Mouse (Mus musculus): Measurements from ENCODE around the gene Rpgrip1l.
A peak's percentile ranks its signal among the peaks of the same experiment; 100 is the strongest.

Gene Rpgrip1l

DNA sequence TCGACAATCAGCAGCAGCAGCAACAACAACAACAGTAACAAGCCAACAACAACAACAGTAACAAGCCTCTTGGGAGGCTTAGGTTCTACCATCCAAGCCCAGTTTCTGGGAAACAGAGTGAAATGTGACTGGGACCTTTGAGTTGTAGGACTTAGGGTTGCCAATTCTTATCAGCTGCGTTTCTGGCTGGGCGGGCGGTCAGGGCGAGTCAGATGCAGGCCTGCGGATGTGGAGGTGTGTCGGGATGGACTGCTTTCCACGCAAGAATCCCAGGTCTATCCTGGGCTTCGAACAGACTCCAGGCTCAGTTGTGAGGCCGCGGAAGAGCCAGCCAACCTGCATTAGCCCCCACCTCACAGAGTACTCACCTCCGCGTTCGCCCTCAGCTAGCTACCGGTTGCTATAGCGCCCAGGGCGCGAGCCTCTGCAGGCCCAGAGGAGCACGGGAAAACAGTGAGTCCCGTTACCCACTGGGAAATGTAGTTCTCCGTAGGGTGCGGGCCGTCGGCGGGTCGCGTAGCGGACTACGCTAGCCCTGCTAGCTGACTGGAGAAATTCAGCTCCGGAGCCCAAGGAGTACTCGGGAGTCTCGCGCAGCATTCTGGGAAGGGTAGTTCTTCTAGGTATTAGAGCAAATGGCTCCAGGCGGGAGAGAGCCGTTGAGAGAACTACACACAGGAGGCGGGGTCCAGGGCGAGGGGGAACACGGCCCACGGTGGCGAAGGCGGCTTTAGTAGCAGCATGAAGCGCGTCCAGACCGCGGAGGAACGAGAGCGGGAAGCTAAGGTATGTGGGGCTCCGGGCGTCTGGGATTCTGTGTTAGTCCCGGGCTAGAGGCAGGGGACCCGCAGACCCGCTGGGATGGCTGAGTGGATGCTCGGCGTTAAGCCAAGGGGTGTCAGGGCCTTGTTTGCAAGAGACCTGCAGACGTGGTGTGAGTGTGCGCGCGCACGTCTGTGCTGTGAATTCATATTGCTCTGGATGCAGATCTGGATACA lies at the start of gene Rpgrip1l, which contains the start of gene Fto:
Gene Rpgrip1l (minus strand): TSS at position 428 of the 998 bp plus-strand sequence.
Gene Fto (plus strand): TSS at position 691 of the 998 bp plus-strand sequence.
- peak; percentile 96 for DNase-seq

DNA sequence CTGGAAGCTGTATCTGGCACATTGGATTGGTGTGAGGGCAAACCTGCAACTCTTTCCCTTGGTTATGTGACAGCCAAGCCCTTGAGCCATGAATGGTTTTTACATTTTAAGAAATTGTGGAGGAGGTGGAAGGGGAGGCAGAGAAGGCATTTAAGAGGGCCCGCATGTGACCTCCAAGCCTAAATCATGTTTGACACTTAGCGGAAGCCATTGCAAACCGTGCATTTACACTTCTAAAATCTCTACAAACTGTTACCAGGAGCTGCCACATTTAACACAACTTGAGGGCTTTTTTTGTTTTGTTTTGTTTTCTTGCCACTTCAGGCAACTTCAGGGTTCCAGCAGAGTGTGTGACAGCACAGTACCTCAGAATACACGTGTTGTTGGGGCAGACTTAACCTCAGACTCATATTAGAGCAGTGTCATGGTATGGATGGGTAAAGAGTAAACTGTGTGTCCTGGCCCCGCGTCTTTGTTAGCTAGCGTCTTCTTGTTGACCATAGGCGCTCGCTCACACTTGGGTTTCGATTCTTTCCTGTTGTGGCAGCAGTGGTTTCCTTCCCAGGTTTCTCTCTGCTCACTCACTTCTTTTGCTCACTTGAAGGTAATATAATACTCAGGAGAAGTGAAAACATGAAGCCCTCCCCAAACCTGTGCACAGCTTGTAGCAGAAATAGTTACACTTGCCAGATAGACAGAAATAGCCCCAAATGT lies 47.7 kb upstream of the Rpgrip1l start:
- no peak for DNase-seq

DNA sequence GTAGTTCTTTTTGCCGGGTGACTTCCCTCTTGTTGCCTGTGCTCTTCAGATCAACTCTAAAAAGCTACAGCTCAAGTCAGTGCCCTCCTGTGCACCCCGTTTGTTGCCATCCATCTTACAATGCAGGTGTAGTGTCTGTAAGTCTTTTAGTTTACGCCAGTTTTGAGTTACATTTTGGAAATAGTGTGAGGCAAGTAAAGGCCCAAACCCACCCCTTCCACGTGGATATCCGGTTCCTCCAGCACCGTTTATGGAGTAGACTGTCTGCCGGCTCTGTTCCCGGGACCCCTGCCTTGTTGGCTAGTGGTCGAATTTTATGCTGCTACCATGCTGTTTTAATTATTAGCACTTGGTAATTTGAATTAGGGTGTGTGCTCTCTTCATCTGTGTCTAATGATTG lies 46.4 kb upstream of the Rpgrip1l start:
- no peak for DNase-seq

DNA sequence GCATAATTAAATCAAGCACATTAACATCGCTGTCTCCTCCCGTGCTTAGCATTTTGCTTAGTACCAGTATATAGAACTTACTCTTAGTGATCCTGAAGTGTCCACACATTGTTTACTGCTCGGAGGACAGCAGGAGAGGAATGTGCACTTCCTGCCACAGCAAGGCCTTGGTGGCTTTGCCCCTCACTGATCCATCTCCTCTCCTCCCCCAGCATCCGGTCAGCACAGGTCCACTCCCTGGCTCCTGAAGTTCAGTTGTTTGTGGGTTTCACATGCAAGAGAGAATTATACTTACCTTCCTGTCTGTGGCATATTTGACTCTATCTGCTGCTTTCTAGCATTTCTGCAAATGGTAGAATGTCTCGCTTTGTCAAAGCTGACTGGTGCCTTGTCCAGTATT lies 45.0 kb upstream of the Rpgrip1l start:
- DNase-seq: no peak

DNA sequence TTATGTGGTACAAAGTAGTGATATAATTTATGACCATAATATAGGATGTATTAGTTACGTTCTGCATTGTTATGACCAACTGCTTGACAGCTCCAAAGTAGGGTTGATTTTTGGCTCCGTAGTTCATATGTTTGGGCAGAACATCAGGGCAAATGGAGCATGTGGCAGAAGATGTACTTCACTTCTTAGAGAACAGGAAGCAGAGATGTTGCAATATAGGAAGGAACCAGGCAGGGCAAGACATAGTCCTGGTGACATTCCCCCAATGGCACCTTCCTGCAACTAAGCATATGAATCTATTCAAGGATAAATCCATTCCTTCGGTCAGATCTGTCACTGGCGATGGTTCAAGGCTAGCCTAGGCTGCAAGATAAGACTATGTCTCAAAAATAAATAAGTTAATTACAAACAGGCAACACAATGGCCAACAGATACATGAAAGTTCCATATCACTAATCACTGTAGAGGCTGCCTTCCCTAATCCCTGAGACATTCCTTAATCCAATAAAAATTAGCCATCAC lies 44.5 kb upstream of the Rpgrip1l start:
- DNase-seq: no peak

DNA sequence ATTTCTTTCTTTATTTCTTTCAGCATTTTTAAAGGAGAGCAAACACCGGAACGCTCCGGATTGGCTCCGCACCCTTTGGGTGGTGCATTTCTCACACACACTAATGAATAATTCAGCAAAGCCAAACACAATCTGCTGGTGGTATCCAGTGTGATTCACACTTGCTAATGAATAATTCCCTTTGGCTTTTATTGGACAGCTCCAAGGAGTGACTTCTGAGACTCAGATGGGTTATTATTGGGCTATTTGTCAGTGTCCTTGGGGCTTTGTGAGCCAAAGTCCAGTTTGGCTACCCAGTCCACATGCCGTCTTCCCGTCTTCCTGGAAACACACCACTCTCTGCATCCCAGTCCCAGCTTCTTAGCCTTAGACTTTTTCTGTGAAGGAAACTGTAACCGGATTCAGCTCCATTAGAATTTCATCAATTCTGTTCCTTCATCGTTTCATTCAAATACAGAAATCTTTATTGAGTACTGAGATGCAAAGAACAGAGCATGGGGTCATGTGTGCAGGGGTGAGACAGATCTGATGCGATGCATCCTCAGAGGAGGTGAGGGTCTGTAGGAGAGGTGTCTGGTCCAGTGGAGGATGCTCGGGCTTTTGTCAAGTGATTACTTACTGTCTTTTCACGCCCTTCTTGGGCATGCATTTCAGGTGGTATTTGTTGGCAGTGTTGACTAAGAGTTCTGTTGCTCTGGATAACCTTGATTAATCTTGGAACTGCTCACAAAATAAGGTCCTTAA lies 43.1 kb upstream of the Rpgrip1l start:
- no peak for DNase-seq

DNA sequence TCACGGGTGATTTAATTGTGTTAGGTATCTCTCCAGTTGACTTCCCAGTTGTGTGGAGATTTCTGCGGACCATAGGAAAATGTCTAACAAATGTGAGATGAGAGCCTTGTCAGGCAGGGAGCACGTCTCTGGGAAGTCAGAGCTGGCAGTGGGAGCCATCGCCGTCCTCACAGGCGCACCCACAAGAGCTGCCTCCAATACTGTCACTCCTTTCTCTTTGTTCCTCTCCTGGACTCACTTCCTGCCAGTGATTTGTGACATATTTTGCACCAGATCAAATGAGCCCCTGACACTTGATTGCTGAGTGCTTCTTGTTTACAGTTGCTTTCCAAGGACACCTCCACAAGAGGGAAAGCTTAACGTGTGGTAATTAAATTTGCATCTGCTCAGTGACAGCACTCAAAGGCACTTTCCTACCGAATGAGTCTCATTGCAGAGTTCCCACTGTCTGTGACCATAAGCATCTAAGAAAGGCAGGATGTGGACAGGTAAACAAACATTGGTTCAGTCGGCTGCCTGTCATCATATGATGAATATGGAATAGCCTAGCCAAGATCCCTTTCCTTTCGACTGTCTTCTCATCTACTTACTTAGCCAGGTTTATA lies 42.3 kb upstream of the Rpgrip1l start:
- DNase-seq: no peak

DNA sequence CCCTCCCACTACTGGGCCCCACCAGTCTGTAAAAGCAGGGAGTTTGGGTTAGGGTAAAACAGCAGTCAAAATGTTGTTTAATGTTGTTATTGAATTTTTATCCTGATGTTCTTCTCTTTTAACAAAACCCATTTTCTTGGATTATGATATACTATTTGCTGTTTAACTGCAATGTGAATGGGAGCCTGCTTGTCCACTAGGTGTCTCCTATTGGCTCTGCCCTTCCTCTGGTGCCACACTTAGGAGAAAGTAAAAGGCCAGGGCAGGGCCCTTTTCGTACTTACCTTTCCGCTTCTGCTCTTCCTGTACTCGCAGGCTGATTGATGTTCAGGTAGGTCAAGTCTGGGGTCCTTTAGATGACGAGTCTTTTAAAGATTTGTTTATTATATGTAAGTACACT lies 40.8 kb upstream of the Rpgrip1l start:
- DNase-seq: no peak

DNA sequence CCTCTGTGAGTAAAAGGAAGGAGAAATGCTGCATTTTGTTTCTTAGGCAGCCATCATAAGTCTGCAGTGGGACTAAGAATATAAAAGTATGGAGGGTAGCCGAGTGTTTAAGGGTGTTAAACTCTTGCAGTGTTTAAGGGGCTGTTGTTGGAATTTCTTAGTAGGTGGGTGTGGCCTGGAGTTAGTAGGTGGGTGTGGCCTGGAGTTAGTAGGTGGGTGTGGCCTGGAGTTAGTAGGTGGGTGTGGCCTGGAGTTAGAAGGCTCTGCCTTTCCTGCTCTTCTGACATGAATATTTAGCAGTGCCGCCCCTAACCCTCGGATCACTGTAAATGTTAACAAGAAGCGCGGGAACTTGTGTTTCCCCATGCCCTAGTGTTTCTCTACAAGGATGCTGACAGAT lies 40.0 kb upstream of the Rpgrip1l start:
- no peak for DNase-seq

DNA sequence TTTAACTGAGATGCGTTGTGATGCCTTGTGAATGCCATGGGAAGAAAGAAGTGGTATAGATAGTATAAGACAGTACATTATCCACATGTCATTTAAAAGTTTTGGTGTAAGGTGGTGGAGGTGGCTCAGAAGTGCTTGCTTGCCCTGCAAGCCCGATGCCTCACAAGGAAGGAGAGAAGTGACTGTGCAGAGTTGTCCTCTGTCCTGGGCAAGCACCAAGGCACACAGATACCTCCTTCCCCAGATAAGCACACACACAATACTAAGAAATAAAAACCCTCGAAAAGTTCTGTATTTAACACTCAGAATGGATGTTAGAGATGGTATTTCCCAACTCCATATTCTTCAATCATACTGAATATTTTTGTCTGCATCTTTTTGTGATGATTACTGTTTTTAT lies 39.5 kb upstream of the Rpgrip1l start:
- DNase-seq: no peak

DNA sequence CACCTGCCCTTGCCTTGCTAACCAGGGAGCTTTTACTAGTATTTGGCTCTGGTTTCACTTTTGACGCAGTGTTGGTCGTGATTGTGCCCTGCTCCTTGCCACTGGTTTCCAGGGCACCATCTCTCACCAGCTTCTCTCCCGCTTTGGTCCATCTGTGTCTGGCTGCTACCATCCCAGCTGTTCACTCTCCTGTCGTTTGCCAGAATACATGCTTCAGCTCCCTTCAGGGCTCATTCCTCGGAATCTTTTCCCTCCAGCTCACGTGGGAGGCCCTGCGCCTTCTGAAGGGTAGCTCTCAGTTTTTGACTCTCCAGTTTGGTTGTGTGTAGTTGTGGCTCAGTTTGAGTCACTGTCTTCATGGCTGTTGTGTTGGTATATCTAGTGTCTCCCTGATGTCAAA lies 37.6 kb upstream of the Rpgrip1l start:
- no peak for DNase-seq

DNA sequence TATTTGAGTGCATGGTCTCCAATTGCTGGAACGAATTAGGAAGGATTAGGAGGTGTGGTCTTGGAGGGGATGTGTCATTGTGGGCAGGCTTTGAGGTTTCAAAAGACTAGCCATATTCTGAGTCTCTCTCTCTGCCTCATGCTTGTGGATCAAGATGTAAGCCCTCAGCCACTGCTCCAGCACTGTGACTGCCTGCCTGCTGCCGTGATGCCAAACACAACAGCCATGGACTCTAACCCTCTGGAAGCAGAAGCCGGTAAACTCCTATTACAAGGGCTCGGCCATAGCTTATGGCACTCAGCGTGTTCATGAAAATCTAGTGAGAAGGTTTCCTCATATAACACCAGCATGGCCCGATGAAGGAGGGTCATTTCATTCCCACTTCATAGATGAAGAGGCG lies 36.8 kb upstream of the Rpgrip1l start:
- DNase-seq: no peak

DNA sequence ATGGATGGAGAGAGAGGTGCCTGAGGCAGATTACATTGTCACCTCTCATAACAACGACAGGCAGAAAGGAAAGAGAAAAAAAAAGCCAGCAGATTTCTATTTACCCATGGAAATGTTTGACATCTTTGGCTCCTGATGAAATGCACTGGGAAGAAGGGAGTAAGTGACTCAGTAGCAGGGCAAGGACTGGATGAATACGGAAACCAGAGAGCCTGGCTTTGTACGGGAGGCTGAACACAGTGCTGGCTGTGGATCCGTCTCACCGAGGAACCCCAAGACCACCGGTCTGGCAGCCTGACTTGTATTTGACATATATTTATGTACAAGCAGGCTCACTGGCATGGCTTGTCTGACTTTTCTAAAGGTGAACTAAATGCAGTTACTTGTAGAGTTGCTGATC lies 34.5 kb upstream of the Rpgrip1l start:
- no peak for DNase-seq

DNA sequence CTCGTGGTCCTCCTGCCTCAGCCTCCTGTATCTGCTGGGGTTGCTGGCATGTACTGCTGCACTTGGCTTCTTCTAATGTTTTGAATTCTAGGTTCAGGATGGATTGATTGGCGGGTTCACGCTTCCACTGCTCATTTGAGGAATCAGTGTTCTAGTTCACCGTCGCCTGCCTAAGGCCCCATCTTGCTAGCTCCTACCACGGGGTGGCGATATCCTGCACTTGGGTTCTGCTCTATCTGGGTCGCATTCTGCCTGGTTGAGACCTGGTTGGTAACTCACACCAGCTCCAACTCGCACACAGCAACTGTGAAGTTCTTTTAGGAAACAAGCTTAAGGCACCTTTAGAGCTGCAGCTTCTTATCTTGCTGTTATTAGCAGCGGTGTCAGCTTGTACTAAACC lies 34.1 kb upstream of the Rpgrip1l start:
- no peak for DNase-seq

DNA sequence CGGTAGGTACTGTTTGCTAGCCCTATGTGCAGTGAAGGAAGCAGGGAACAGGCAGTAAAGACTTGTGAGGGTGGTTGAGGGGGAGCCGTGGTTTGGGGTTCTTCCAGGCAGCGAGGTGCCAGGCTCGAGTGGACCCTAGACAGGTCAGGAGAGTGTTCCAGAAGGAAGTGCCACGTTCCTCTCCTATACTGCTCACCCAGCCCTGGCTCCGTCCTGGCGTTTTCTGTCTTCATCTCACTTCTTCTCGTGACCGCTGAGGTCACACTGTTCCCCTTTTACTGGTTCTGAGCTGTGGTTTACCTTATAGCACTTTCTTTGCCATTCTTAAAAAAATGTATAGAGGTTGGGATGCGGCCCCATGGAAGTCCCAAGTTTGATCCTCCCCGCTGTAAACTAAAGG lies 31.6 kb upstream of the Rpgrip1l start:
- no peak for DNase-seq

DNA sequence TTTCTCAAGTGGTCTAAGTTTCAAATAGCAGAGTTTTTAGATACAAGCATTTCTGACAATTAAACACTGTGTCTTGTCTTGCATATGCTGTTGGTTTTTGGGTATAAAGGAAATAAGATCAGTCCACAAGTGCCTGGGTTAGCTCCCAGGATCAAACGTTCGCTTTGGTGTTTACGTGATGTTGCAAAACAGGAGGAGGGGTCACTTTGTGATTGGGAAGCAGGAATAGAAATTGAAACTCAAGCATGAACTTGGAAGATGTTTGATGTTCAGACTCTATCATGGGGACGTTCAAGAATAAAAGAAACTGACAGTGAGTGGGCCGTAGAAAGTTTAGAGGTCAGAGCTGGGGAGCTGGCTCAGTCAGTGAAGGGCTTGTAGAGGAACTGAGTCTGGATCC lies 29.7 kb upstream of the Rpgrip1l start:
- DNase-seq: no peak

DNA sequence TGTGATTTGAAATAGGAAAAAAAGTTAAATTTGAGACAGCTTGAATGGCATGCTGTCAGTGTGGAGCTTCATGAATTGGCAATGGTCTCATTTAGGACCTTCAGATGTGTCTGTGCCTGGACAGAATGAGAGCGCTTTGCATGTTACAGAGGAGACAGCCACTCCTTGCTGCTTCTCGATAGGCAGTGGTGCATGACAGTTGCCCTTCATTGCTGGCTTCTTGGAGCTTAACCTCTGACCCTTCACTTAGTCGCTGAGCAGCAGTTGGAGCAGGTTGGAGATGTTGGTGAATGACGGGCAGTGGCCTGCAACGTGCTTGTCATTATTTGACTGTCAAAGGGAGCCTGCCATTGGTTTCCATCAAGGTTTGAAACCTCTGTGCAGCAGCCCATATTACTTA lies 29.1 kb upstream of the Rpgrip1l start:
- DNase-seq: no peak

DNA sequence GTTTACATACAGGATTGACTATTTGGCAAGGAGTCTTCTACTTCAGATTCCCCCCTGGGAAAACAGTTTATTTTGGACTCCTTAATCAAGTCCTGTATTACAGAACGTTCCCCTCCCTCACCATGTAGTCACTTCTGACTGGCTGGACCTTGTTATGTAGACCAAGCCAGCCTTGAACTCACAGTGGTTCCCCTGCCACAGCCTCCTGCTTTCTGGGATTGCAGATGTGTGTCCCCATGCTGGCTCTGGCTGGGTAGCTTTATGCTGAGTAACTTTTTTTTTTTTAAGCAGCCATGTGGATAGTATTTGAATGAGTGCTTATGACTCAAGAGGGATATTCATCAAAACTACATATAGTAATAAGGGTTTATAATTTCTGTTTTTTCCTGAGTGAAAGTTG lies 27.7 kb upstream of the Rpgrip1l start:
- DNase-seq: no peak

DNA sequence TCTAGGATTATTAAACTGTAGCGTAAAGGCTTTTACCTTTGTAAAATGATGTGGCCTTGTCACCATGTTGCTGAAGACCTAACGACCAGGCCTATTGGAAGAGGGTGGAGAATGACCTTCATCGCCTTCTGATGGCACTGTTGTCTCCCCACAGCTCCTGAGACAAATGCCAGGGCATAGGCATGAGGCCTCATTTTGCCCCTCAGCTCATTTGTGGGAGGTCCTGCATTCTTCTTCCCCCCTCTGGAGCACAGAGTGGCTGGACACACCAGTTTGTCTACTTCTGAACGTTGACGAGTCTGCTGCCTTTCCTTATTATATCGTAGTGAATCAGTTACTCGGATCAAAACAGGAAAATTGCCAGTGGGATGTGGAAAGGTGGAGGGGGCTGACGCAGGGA lies 26.6 kb upstream of the Rpgrip1l start:
- DNase-seq: no peak

DNA sequence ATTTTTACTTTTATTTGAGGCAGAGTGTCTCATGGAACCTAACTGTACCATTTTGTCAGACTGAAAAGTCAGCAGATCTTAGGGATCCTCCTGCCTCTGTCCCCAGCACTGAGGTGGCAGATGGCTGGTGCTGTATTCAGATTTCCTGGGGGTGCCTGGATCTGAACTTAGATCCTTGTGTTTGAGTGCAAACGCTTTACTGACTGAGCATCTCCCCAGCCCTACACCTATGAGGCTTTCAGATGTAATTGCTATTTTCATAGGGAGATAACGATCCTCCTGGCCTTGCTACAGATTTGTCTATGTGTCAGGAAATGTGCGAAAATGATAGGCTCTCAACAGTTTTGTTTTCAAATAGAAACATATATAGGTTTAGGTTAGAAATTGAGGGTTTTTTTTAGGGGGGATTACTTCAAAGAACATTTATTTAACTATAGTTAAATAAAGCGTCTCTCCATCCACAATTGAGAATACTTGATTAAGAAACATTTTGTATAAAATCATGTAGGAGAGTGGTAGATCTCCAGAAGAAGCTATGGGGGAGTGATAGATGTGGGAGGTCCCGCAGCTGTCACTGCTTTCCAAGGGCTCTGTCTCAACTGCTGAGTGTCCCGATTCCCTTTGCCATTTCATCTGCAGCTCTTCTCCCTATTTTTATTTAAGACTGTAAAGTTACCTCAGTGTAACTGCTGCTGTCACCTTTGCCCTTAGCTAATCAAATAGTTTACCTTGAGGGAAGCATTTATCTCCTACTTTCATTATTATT lies 25.5 kb upstream of the Rpgrip1l start:
- no peak for DNase-seq

DNA sequence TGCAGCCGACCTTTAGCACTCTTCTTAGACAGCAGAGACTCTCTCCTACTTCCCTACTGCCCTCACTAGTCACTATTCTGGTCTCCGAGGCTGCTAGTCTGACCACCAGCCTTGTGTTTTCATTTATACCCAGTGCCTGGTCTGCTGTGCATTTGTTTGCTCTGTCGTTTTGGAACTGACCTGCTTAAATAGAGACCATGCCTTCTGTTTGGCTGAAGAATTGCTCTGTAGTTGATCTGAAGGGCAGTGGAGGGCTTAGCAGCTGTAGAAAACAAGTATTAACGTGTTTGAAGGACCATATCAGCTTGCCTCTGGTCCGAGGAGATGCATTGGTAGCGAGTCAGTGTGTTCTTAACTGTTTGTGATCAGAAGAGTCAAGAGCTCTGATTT lies 16.4 kb upstream of the Rpgrip1l start:
- no peak for DNase-seq

DNA sequence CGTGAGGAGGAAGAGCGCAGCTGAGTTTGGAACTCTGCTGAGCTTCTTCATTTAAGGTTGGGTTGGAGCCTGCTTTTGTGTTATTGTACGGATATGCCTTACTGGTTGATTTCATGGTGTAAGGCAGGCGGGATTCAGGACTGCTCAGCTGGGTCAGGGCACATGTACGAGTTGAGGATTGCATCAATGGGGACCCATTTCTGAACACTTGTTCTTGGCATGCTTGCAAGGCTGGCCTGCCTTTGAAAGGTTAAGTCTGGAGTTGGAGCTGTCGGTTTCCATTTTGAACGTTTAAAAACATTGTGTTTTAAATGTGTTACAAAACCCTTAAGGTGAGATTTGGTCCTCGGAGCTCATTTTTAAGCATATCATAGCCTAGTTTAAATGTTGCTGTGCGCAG lies 16.0 kb upstream of the Rpgrip1l start:
- no peak for DNase-seq

All from lung, postnatal 14 days (tissue).